In genomic region chr5:92872182-92872581, GRCm38 (mm10) we compare ENCODE assay signal across 13 mouse cellular contexts.
DNase-seq lines count a peak whose midpoint lies in the region; ATAC-seq and TF ChIP-seq lines count a peak whose summit lies in the region.
"Had no signal": no experiment of that assay in that cellular context is flagged by ENCODE, and none has a peak within 500 bp of the region (broad histone marks: within the 10 kb centered on the region; RNA-seq: fewer than 3 reads in every experiment).

No protein-coding gene starts in this region.

- H3K36me3 ChIP-seq in hindbrain, postnatal 0 days (ENCODE audit: insufficient read depth, low read length) = no peaks in the 10 kb centered on the region
- H3K36me3 ChIP-seq in hindbrain, embryonic 10.5 days = 0 out of 2 replicates have a peak, but pooled peaks cover 4% of the 10 kb centered on the region
- H3K36me3 ChIP-seq: neural tube, embryonic 15.5 days had no signal

- peak; percentile 38 for TF ChIP-seq CTCF in hindbrain, postnatal 0 days (IDR thresholded peaks at IDR 0.05; ENCODE audit: low read depth)

- 56% methylated on average over 4 of the region's 4 CpGs for WGBS in hindbrain, postnatal 0 days
- 78% methylated on average over 4 of the region's 4 CpGs for WGBS in hindbrain, embryonic 10.5 days

- H3K27ac ChIP-seq in hindbrain, postnatal 0 days = no peak overlapping the region
- no peak overlapping the region for H3K27ac ChIP-seq in hindbrain, embryonic 10.5 days
- H3K27ac ChIP-seq: neural tube, embryonic 15.5 days had no signal

- 0 out of 2 replicates have a peak, but pooled peaks cover 2% of the 10 kb centered on the region for H3K9me3 ChIP-seq in hindbrain, postnatal 0 days (ENCODE audit: low read length)
- H3K9me3 ChIP-seq in hindbrain, embryonic 10.5 days = no peaks in the 10 kb centered on the region
- H3K9me3 ChIP-seq: neural tube, embryonic 15.5 days had no signal

- H3K9ac ChIP-seq in hindbrain, postnatal 0 days (replicated peaks; ENCODE audit: low read length) = no peak overlapping the region
- H3K9ac ChIP-seq: neural tube, embryonic 15.5 days had no signal

- no peaks in the 10 kb centered on the region for H3K4me1 ChIP-seq in hindbrain, postnatal 0 days (ENCODE audit: insufficient read depth, low read length)
- peaks cover 3% of the 10 kb centered on the region; the same call in 1 of the 2 replicates for H3K4me1 ChIP-seq in hindbrain, embryonic 10.5 days (replicated peaks)
- H3K4me1 ChIP-seq: neural tube, embryonic 15.5 days had no signal

- no peaks in the 10 kb centered on the region for H3K27me3 ChIP-seq in hindbrain, postnatal 0 days (ENCODE audit: insufficient read depth, low read length)
- H3K27me3 ChIP-seq in hindbrain, embryonic 10.5 days (ENCODE audit: insufficient read depth, poor library complexity, severe bottlenecking) = no peaks in the 10 kb centered on the region
- H3K27me3 ChIP-seq: neural tube, embryonic 15.5 days had no signal

- no peak overlapping the region for H3K4me2 ChIP-seq in hindbrain, postnatal 0 days (ENCODE audit: low read depth, low read length)
- H3K4me2 ChIP-seq: neural tube, embryonic 15.5 days had no signal

- DNase-seq in cerebellum, postnatal 10 days = peak; percentile 32 to 36
- no peak for DNase-seq in cerebellum, postnatal 36 days
- DNase-seq in hindbrain, postnatal 0 days (ENCODE audit: low spot score) = peak; percentile 54
- no peak for DNase-seq in hindbrain, embryonic 10.5 days (ENCODE audit: low spot score)
- DNase-seq in left cerebral cortex, postnatal 4 days = peak; percentile 17
- DNase-seq in left cerebral cortex, adult 11 months (ENCODE audit: low spot score) = no peak
- peak; percentile 41 for DNase-seq in lung, postnatal 25 days (ENCODE audit: low spot score)
- DNase-seq in adrenal gland, postnatal 4 days (ENCODE audit: low spot score in 2 of 2) = no peak
- DNase-seq: adrenal gland, postnatal 10 days; gastrocnemius, postnatal 36 days; layer of hippocampus, postnatal 36 days; thymus, adult 18-20 months had no signal

- ATAC-seq in hindbrain, postnatal 0 days = peak; percentile 43; the same call in 1 of the 2 replicates

- intact Hi-C loops in left cerebral cortex, postnatal 4 days (cut with DNase I) = no loop called here

- H3K4me3 ChIP-seq in hindbrain, postnatal 0 days (ENCODE audit: low read length) = no peak overlapping the region
- H3K4me3 ChIP-seq in hindbrain, embryonic 10.5 days = no peak overlapping the region
- H3K4me3 ChIP-seq: neural tube, embryonic 15.5 days had no signal

Comparison
In these comparisons a context has a peak if more than half of its experiments do, and no peak if none do; other contexts are left out.
1. DNase-seq: peak in cerebellum, postnatal 10 days (2 of 2), hindbrain, postnatal 0 days (single experiment), left cerebral cortex, postnatal 4 days (single experiment) and lung, postnatal 25 days (single experiment); none in cerebellum, postnatal 36 days (0 of 2), hindbrain, embryonic 10.5 days (single experiment), left cerebral cortex, adult 11 months (single experiment) and adrenal gland, postnatal 4 days (0 of 2).